Mouse (Mus musculus) olfactory bulb, adult 2 months (tissue): Measurements from ENCODE around the gene Uts2b.

Source experiments
- CTCF ChIP-seq: fragments of 200-500 bp; IDR thresholded peaks from 2 replicates; pipeline ENCODE4 v1.5.1; 2012; ENCODE audit warnings: low read depth, mild to moderate bottlenecking, low read length, moderate library complexity; ENCODE audit not compliant: insufficient read depth
- POLR2A ChIP-seq: fragments of 200-500 bp; IDR thresholded peaks from 2 replicates; pipeline ENCODE4 v1.6.1; 2012; ENCODE audit warnings: mild to moderate bottlenecking, low read depth, low read length, moderate library complexity; ENCODE audit not compliant: insufficient read depth

DNA sequence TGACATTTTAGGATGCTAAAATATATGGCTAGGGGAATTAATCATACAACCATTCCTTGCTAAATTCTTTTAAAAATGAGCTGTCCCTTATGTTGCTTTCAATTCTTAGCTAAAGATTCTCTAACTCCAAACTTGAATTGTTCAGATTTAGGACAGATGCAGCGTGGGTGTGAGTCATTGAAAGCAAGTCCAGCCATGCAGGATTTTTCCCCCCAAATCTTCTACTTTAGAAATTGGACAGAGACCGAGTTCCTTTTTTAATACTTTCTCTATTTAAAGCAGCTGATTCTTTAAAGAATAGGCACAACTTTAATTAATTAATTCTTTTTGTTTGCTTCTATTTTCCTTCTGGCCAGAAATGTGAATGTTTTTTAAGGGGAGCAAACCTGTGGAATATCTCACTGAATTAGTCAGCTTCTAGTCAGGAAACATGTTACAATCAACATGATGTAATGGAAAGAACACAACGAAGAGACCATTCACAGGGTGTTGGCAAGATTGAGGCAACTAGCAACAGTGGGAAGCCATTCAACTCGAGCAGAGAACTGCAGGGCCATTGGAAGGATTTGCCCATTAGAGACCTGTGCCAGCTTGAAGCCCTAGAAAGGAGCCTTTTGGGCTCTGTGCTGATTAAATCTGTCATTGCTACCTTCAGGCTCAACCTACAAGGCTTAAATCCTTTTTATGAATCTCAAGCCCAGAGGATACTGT lies 15.0 kb upstream of the Uts2b start:
- TF ChIP-seq CTCF (no peak), POLR2A (no peak)
